Mouse (Mus musculus): Measurements from ENCODE around the gene Col9a3.

DNA sequence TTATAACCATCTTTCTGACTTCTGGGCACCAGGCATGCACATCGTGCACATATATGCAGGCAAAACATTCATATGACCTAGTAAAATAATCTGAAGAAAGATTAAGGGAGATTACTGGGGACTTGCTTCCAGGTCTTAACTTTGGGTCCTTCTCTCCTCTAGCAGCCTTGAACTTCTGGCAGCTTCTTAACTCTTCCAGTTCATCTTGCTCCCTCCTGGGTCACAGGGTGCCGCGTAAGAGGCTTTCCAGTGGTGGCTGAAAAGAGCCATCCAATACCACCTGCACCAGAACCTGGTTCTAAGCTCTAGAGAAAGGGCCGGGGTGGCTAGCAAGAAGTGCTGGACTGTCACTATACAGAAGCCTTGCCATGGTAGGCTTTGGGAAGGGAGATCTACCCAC, at the start of gene Col9a3:
- no peak for TF ChIP-seq CTCF (IDR thresholded peaks at IDR 0.05; ENCODE audit: control insufficient read depth, insufficient read depth, insufficient replicate concordance, low read depth, low read length)
- no peak for TF ChIP-seq POLR2A (IDR thresholded peaks at IDR 0.05; ENCODE audit: control insufficient read depth, low read depth, low read length)

Data from testis, adult 2 months (tissue).